Mouse (Mus musculus) liver, adult 2 months (tissue): ENCODE results near the gene Speg. TPM values are rescaled to one million over a fixed set of nuclear protein-coding genes. Genes with fewer than 3 reads are reported as not detected.

Experiments used
- DNase-seq: peaks from one replicate; pipeline ENCODE4 v3.0.0-alpha.2; 2011; ENCODE audit warnings: low read depth, low spot score; ENCODE audit errors: extremely low read depth
- H3K27ac ChIP-seq: fragments of 200-500 bp; replicated peaks from 2 replicates; pipeline ENCODE4 v1.5.1; 2012; ENCODE audit warnings: low read depth, mild to moderate bottlenecking, control low read depth, inconsistent platforms, low read length; ENCODE audit not compliant: insufficient read depth
- H3K27me3 ChIP-seq: fragments of 200-500 bp; 2 replicates; pipeline ENCODE4 v1.6.1; 2012; ENCODE audit warnings: mild to moderate bottlenecking, moderate library complexity, low read length, inconsistent platforms; ENCODE audit not compliant: control insufficient read depth, insufficient read depth
- H3K36me3 ChIP-seq: fragments of 200-500 bp; 2 replicates; pipeline ENCODE4 v1.6.1; 2012; ENCODE audit warnings: low read length, inconsistent platforms; ENCODE audit not compliant: control insufficient read depth, insufficient read depth
- H3K4me1 ChIP-seq: fragments of 200-500 bp; 2 replicates; pipeline ENCODE4 v1.6.1; 2011; ENCODE audit warnings: low read length; ENCODE audit not compliant: control insufficient read depth, insufficient read depth
- H3K4me3 ChIP-seq: fragments of 200-500 bp; 2 replicates; pipeline ENCODE4 v1.5.1; 2011; ENCODE audit warnings: low read depth, mild to moderate bottlenecking, control low read depth, low read length, moderate library complexity; ENCODE audit not compliant: insufficient read depth
- H3K79me2 ChIP-seq: fragments of 200-500 bp; 2 replicates; pipeline ENCODE4 v1.6.1; 2012; ENCODE audit warnings: inconsistent platforms, mild to moderate bottlenecking, low read length, moderate library complexity; ENCODE audit not compliant: control insufficient read depth, insufficient read depth
- H3K9ac ChIP-seq: fragments of 200-500 bp; 2 replicates; pipeline ENCODE4 v1.6.1; 2012; ENCODE audit warnings: low read depth, mild to moderate bottlenecking, control low read depth, inconsistent platforms, low read length
- CTCF ChIP-seq: fragments of 200-500 bp; IDR thresholded peaks from 2 replicates; pipeline ENCODE4 v1.5.1; 2011; ENCODE audit warnings: low read depth, low read length, control low read depth
- POLR2A ChIP-seq: fragments of 200-500 bp; IDR thresholded peaks from 2 replicates; pipeline ENCODE4 v1.6.1; 2011; ENCODE audit warnings: low read length, control low read depth; ENCODE audit not compliant: insufficient read depth; ENCODE audit errors: extremely low read depth
- WGBS: fragments of 180-500 bp; shearing (Covaris S2); methylation state at CpG from one replicate; pipeline ENCODE4 v1.1.7; 2018; 5-methylcytosine and 5-hydroxymethylcytosine counted together
- polyA plus RNA-seq: library from polyadenylated mRNA; depleted of rRNA; stranded (reverse); fragments of >200 nt; gene quantifications from 2 replicates; pipeline ENCODE4 v1.2.3, GENCODE M21; 2012; rRNA removed
- total RNA-seq: library from RNA; depleted of rRNA; stranded (reverse); fragments of >200 nt; gene quantifications from 2 replicates; pipeline ENCODE4 v1.2.3, GENCODE M21; 2014; rRNA removed

Gene Speg
- total RNA-seq (0.55 and 1.5 TPM in 2 replicates), polyA plus RNA-seq (1.7 and 3.4 TPM in 2 replicates)

GRCm38 (mm10) chr1:75374950-75375936, at the start of gene Speg:
TSS of gene Speg (plus strand) at chr1:75375297.
- H3K27ac ChIP-seq, result no peak within 1 kb of the TSS
- DNase-seq, result no peak
- no peak within 1 kb of the TSS for H3K9ac ChIP-seq
- H3K79me2 ChIP-seq, result no peaks in the 10 kb centered on the region
- TF ChIP-seq POLR2A (no peak), CTCF (no peak)
- H3K4me1 ChIP-seq, result no peaks in the 10 kb centered on the region
- WGBS, result 27% methylated on average over 54 of the region's 57 CpGs
- H3K27me3 ChIP-seq, result peaks cover 10% of the 10 kb centered on the region
- H3K4me3 ChIP-seq, result no peak within 1 kb of the TSS
- no peaks in the 10 kb centered on the region for H3K36me3 ChIP-seq

DNA sequence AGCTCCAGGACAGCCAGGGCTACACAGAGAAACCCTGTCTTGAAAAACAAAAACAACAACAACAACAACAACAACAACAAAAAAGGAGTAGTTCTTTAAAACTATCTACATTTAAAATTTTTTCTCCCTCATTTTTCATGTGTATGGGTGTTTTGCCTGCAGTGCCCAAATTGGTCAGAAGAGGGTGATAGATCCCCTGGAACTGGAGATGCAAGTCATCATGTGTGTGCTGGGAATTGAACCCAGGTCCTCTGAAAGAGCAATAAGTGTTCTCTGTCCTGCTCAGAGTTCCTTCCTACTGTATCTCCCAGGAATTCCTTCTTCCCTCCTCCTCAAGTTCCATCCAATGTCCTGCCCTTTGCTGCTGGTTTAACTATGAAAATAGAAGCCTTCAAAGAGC, 47.6 kb upstream of the Speg start:
- no peak for DNase-seq
- no peaks in the 10 kb centered on the region for H3K36me3 ChIP-seq
- no peaks in the 10 kb centered on the region for H3K27me3 ChIP-seq
- H3K79me2 ChIP-seq, result no peaks in the 10 kb centered on the region
- H3K4me3 ChIP-seq, result no peak overlapping the region
- no peak overlapping the region for H3K27ac ChIP-seq
- H3K9ac ChIP-seq, result no peak overlapping the region
- no peaks in the 10 kb centered on the region for H3K4me1 ChIP-seq
- no peak for TF ChIP-seq CTCF
- TF ChIP-seq POLR2A, result no peak

DNA sequence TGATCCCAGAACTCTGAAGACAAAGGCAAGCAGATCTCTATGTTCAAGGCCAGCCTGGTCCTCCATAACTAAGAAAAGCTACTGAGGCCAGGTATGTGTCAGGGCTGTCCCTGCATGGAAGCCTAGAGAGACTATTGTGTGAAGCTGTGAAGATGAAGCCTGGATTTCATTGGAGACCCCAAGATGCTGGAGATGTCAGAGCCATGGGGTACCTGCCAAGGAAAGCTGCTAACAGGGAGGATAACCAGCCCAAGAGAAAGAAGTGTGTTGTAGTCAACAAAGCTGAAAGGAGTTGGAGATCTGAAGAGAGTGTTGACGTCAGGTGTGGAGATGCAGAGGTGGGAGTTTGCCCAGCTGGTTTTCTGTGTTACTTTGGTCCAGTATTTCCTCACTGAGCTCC, 43.8 kb upstream of the Speg start:
- whole genome bisulfite sequencing, result 81% methylated on average over 1 of the region's 1 CpGs
- no peaks in the 10 kb centered on the region for H3K4me1 ChIP-seq
- H3K27ac ChIP-seq, result no peak overlapping the region
- no peak overlapping the region for H3K4me3 ChIP-seq
- H3K36me3 ChIP-seq, result no peaks in the 10 kb centered on the region
- no peak for TF ChIP-seq POLR2A
- TF ChIP-seq CTCF, result no peak
- no peaks in the 10 kb centered on the region for H3K79me2 ChIP-seq
- H3K9ac ChIP-seq, result no peak overlapping the region
- no peaks in the 10 kb centered on the region for H3K27me3 ChIP-seq
- no peak for DNase-seq

- Histone ChIP-seq H3K4me3 (no peak overlapping the region), H3K4me1 (peaks cover 6% of the 10 kb centered on the region; the same call in 1 of the 2 replicates), H3K9ac (no peak overlapping the region), H3K27me3 (no peaks in the 10 kb centered on the region), H3K36me3 (no peaks in the 10 kb centered on the region), H3K27ac (no peak overlapping the region), H3K79me2 (no peaks in the 10 kb centered on the region)
- TF ChIP-seq CTCF (no peak), POLR2A (no peak)
- 62% methylated on average over 3 of the region's 3 CpGs for WGBS
- DNase-seq, result no peak
These were observed 38.6 kb upstream of the Speg start for GRCm38 (mm10) chr1:75336461-75336860.

- H3K79me2 ChIP-seq, result no peaks in the 10 kb centered on the region
- H3K9ac ChIP-seq, result no peak overlapping the region
- no peaks in the 10 kb centered on the region for H3K36me3 ChIP-seq
- no peak overlapping the region for H3K27ac ChIP-seq
- no peaks in the 10 kb centered on the region for H3K27me3 ChIP-seq
- TF ChIP-seq CTCF, result no peak
- no peak for TF ChIP-seq POLR2A
- WGBS, result 20% methylated on average over 9 of the region's 9 CpGs
- no peak overlapping the region for H3K4me3 ChIP-seq
- H3K4me1 ChIP-seq, result peaks cover 6% of the 10 kb centered on the region; the same call in 1 of the 2 replicates
- DNase-seq, result peak; percentile 23
These were observed 38.0 kb upstream of the Speg start for GRCm38 (mm10) chr1:75337097-75337496.

DNA sequence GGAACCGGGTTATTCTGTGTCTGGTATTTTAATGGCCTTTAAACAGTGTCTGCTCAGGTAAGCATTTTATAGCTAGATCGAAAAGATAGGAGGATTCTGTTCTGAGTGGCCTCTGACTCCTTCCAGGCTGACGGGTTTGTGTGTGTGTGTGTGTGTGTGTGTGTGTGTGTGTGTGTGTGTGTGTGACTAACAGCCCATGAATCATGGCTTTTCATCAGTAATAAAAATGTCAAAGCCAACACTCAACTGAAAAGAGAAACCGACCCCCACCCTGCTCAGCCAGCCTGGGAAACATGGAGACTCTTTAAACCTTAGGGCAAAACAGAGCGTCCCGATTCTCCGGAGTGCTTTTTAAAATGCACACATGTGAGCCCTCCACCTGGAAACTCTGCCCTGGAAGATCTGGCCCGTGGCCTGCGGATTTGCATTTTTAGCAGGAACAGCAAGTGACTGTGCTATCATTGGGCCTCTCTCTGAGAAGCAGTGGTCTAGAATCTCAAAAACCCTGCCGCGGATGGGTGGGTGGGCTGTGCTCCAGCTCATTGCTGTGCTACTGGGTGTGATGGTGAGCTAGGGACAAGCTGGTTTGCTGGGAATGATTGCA, 36.9 kb upstream of the Speg start:
- no peak for DNase-seq
- 32% methylated on average over 11 of the region's 11 CpGs for WGBS
- Histone ChIP-seq H3K27me3 (no peaks in the 10 kb centered on the region), H3K36me3 (no peaks in the 10 kb centered on the region), H3K4me1 (peaks cover 6% of the 10 kb centered on the region; the same call in 1 of the 2 replicates), H3K79me2 (no peaks in the 10 kb centered on the region), H3K9ac (no peak overlapping the region), H3K4me3 (no peak overlapping the region), H3K27ac (no peak overlapping the region)
- no peak for TF ChIP-seq CTCF
- TF ChIP-seq POLR2A, result no peak
